Mouse (Mus musculus): ENCODE data around the gene Gm49388. TPM values are rescaled to one million over a fixed set of nuclear protein-coding genes. Genes with fewer than 3 reads are reported as not detected.
A peak's percentile ranks its signal among the peaks of the same experiment; 100 is the strongest.

The Gm49388 gene
- total RNA-seq (2017) = 0.87 to 3.2 TPM (median 2.2 TPM) in 3 replicates

- no peak for ATAC-seq (replicated peaks; ENCODE audit: insufficient number of reproducible peaks, low FRiP score, low TSS enrichment, poor library complexity, severe bottlenecking)
Observed at GRCm38 (mm10) chr7:127785308-127785707, at the start of gene Gm49388. TSS of gene Gm49388 (plus strand) at chr7:127785608.

- ATAC-seq (replicated peaks; ENCODE audit: insufficient number of reproducible peaks, low FRiP score, low TSS enrichment, poor library complexity, severe bottlenecking) = no peak
Observed at GRCm38 (mm10) chr7:127744366-127745045, 40.9 kb upstream of the Gm49388 start, which contains the start of gene Fbxl19. TSS of gene Fbxl19 (plus strand) at chr7:127744543.

- peak; percentile 90 for ATAC-seq (replicated peaks; ENCODE audit: insufficient number of reproducible peaks, low FRiP score, low TSS enrichment, poor library complexity, severe bottlenecking)
Observed at GRCm38 (mm10) chr7:127745251-127745651, 40.2 kb upstream of the Gm49388 start.

GRCm38 (mm10) chr7:127745652-127746493 is 39.5 kb upstream of the Gm49388 start:
- ATAC-seq (replicated peaks; ENCODE audit: insufficient number of reproducible peaks, low FRiP score, low TSS enrichment, poor library complexity, severe bottlenecking) = peak; percentile 88

- no peak for ATAC-seq (replicated peaks; ENCODE audit: insufficient number of reproducible peaks, low FRiP score, low TSS enrichment, poor library complexity, severe bottlenecking)
Observed at GRCm38 (mm10) chr7:127746494-127747491, 38.6 kb upstream of the Gm49388 start.

- no peak for ATAC-seq (replicated peaks; ENCODE audit: insufficient number of reproducible peaks, low FRiP score, low TSS enrichment, poor library complexity, severe bottlenecking)
Observed at GRCm38 (mm10) chr7:127747559-127748234, 37.7 kb upstream of the Gm49388 start.

GRCm38 (mm10) chr7:127748235-127748560 is 37.2 kb upstream of the Gm49388 start:
- no peak for ATAC-seq (replicated peaks; ENCODE audit: insufficient number of reproducible peaks, low FRiP score, low TSS enrichment, poor library complexity, severe bottlenecking)

- no peak for ATAC-seq (replicated peaks; ENCODE audit: insufficient number of reproducible peaks, low FRiP score, low TSS enrichment, poor library complexity, severe bottlenecking)
Observed at GRCm38 (mm10) chr7:127750131-127751127, 35.0 kb upstream of the Gm49388 start.

- no peak for ATAC-seq (replicated peaks; ENCODE audit: insufficient number of reproducible peaks, low FRiP score, low TSS enrichment, poor library complexity, severe bottlenecking)
Observed at GRCm38 (mm10) chr7:127751619-127752018, 33.8 kb upstream of the Gm49388 start.

GRCm38 (mm10) chr7:127752069-127752468 is 33.3 kb upstream of the Gm49388 start:
- no peak for ATAC-seq (replicated peaks; ENCODE audit: insufficient number of reproducible peaks, low FRiP score, low TSS enrichment, poor library complexity, severe bottlenecking)

- ATAC-seq (replicated peaks; ENCODE audit: insufficient number of reproducible peaks, low FRiP score, low TSS enrichment, poor library complexity, severe bottlenecking) = no peak
Observed at GRCm38 (mm10) chr7:127753158-127753557, 32.2 kb upstream of the Gm49388 start.

GRCm38 (mm10) chr7:127753741-127754140 is 31.7 kb upstream of the Gm49388 start:
- no peak for ATAC-seq (replicated peaks; ENCODE audit: insufficient number of reproducible peaks, low FRiP score, low TSS enrichment, poor library complexity, severe bottlenecking)

GRCm38 (mm10) chr7:127759716-127760115 is 25.7 kb upstream of the Gm49388 start:
- peak; percentile 37; the same call in 1 of the 2 replicates for ATAC-seq (replicated peaks; ENCODE audit: insufficient number of reproducible peaks, low FRiP score, low TSS enrichment, poor library complexity, severe bottlenecking)

- no peak for ATAC-seq (replicated peaks; ENCODE audit: insufficient number of reproducible peaks, low FRiP score, low TSS enrichment, poor library complexity, severe bottlenecking)
Observed at GRCm38 (mm10) chr7:127760478-127760877, 24.9 kb upstream of the Gm49388 start.

- peak; percentile 84 for ATAC-seq (replicated peaks; ENCODE audit: insufficient number of reproducible peaks, low FRiP score, low TSS enrichment, poor library complexity, severe bottlenecking)
Observed at GRCm38 (mm10) chr7:127761026-127761425, 24.4 kb upstream of the Gm49388 start.

- ATAC-seq (replicated peaks; ENCODE audit: insufficient number of reproducible peaks, low FRiP score, low TSS enrichment, poor library complexity, severe bottlenecking) = no peak
Observed at GRCm38 (mm10) chr7:127763642-127764041, 21.8 kb upstream of the Gm49388 start.

- no peak for ATAC-seq (replicated peaks; ENCODE audit: insufficient number of reproducible peaks, low FRiP score, low TSS enrichment, poor library complexity, severe bottlenecking)
Observed at GRCm38 (mm10) chr7:127765756-127766155, 19.7 kb upstream of the Gm49388 start.

Data from monocyte, adult 5-6 weeks (primary cell).